In genomic region chr12:104108507-104108906, GRCm38 (mm10) we compare ENCODE assay signal across 23 mouse cellular contexts. TPM values are rescaled to one million over a fixed set of nuclear protein-coding genes. Genes with fewer than 3 reads are reported as not detected.
DNase-seq lines count a peak whose midpoint lies in the region; ATAC-seq lines count a peak whose summit lies in the region.
"Had no signal": no experiment of that assay in that cellular context is flagged by ENCODE, and none has a peak within 500 bp of the region (broad histone marks: within the 10 kb centered on the region; RNA-seq: fewer than 3 reads in every experiment).

No protein-coding gene starts in this region.

- H3K27ac ChIP-seq in kidney, embryonic 15.5 days = no peak overlapping the region
- no peak overlapping the region for H3K27ac ChIP-seq in liver, embryonic 13.5 days
- no peak overlapping the region for H3K27ac ChIP-seq in liver, embryonic 12.5 days
- H3K27ac ChIP-seq: embryonic facial prominence, embryonic 10.5 days; forebrain, embryonic 13.5 days; hindbrain, embryonic 10.5 days had no signal

- H3K4me3 ChIP-seq in kidney, embryonic 15.5 days (replicated peaks) = no peak overlapping the region
- H3K4me3 ChIP-seq in liver, embryonic 13.5 days (replicated peaks) = no peak overlapping the region
- no peak overlapping the region for H3K4me3 ChIP-seq in liver, embryonic 12.5 days
- H3K4me3 ChIP-seq: embryonic facial prominence, embryonic 10.5 days; forebrain, embryonic 13.5 days; heart, embryonic 12.5 days; hindbrain, embryonic 10.5 days had no signal

- peak; percentile 11 for DNase-seq in kidney, adult 18-20 months
- no peak for DNase-seq in liver, embryonic 13.5 days
- peak; percentile 28 to 63 for DNase-seq in kidney, postnatal 25 days
- DNase-seq in urinary bladder, postnatal 36 days (ENCODE audit: low spot score in 2 of 2) = no peak
- no peak for DNase-seq in embryo, embryonic 11 days
- DNase-seq: adrenal gland, postnatal 10 days; cerebellum, adult 11 months; cerebellum, adult 8-10 months; cerebellum, postnatal 25 days; forebrain, postnatal 0 days; gastrocnemius, postnatal 14 days had no signal

- H3K9me3 ChIP-seq in kidney, embryonic 15.5 days (replicated peaks) = no peaks in the 10 kb centered on the region
- H3K9me3 ChIP-seq in liver, embryonic 13.5 days (replicated peaks) = no peaks in the 10 kb centered on the region
- no peaks in the 10 kb centered on the region for H3K9me3 ChIP-seq in liver, embryonic 12.5 days (replicated peaks)
- H3K9me3 ChIP-seq: embryonic facial prominence, embryonic 10.5 days; forebrain, embryonic 13.5 days; heart, embryonic 12.5 days; hindbrain, embryonic 10.5 days had no signal

- no peak overlapping the region for H3K9ac ChIP-seq in kidney, embryonic 15.5 days
- no peak overlapping the region for H3K9ac ChIP-seq in liver, embryonic 13.5 days
- H3K9ac ChIP-seq in liver, embryonic 12.5 days = no peak overlapping the region
- H3K9ac ChIP-seq: forebrain, embryonic 13.5 days; forebrain, postnatal 0 days; heart, embryonic 12.5 days had no signal

- no peak for ATAC-seq in kidney, embryonic 15.5 days (replicated peaks; ENCODE audit: low FRiP score)
- ATAC-seq in liver, embryonic 13.5 days (ENCODE audit: low read depth) = peak; percentile 35; the same call in 1 of the 2 replicates
- ATAC-seq in liver, embryonic 12.5 days = no peak
- ATAC-seq: forebrain, embryonic 13.5 days; forebrain, postnatal 0 days had no signal

- H3K27me3 ChIP-seq in kidney, embryonic 15.5 days = no peaks in the 10 kb centered on the region
- no peaks in the 10 kb centered on the region for H3K27me3 ChIP-seq in liver, embryonic 13.5 days
- no peaks in the 10 kb centered on the region for H3K27me3 ChIP-seq in liver, embryonic 12.5 days (replicated peaks)
- H3K27me3 ChIP-seq: forebrain, embryonic 13.5 days; heart, embryonic 12.5 days had no signal

- H3K4me1 ChIP-seq in kidney, embryonic 15.5 days = no peaks in the 10 kb centered on the region
- H3K4me1 ChIP-seq in liver, embryonic 13.5 days (replicated peaks) = peaks cover 5% of the 10 kb centered on the region; the same call in 1 of the 2 replicates
- no peaks in the 10 kb centered on the region for H3K4me1 ChIP-seq in liver, embryonic 12.5 days
- H3K4me1 ChIP-seq: embryonic facial prominence, embryonic 10.5 days; forebrain, embryonic 13.5 days; heart, embryonic 12.5 days; hindbrain, embryonic 10.5 days had no signal

- H3K4me2 ChIP-seq in kidney, embryonic 15.5 days = no peak overlapping the region
- H3K4me2 ChIP-seq in liver, embryonic 13.5 days = no peak overlapping the region
- no peak overlapping the region for H3K4me2 ChIP-seq in liver, embryonic 12.5 days
- H3K4me2 ChIP-seq: forebrain, embryonic 13.5 days; heart, embryonic 12.5 days had no signal

- no peaks in the 10 kb centered on the region for H3K36me3 ChIP-seq in kidney, embryonic 15.5 days
- no peaks in the 10 kb centered on the region for H3K36me3 ChIP-seq in liver, embryonic 13.5 days
- H3K36me3 ChIP-seq in liver, embryonic 12.5 days = no peaks in the 10 kb centered on the region
- H3K36me3 ChIP-seq: embryonic facial prominence, embryonic 10.5 days; heart, embryonic 12.5 days; hindbrain, embryonic 10.5 days had no signal

- 75% methylated on average over 2 of the region's 2 CpGs for WGBS in kidney, embryonic 15.5 days
- WGBS in liver, embryonic 13.5 days (ENCODE audit: insufficient replicate concordance) = 43% methylated on average over 2 of the region's 2 CpGs
- 39% methylated on average over 2 of the region's 2 CpGs for WGBS in liver, embryonic 12.5 days (ENCODE audit: insufficient replicate concordance)

RNA-seq across cellular contexts. Expression of gene Serpina3a, which starts 4.0 kb away (rescaled TPM):
- polyA plus RNA-seq in kidney, embryonic 15.5 days (2015; fragmentation: Nextera tagmentation; extraction: Ambion mirVana) = not detected in 2 replicates
- polyA plus RNA-seq in liver, embryonic 13.5 days (2015; fragmentation: Nextera tagmentation; extraction: Ambion mirVana) = not detected in 2 replicates
- not detected in 2 replicates for polyA plus RNA-seq in liver, embryonic 12.5 days (2016; fragmentation: Nextera tagmentation; extraction: Ambion mirVana)
- polyA plus RNA-seq: brain, embryonic 14.5 days; C2C12; cortical plate, adult 2 months; embryonic facial prominence, embryonic 10.5 days; embryonic facial prominence, embryonic 14.5 days; forebrain, embryonic 13.5 days; forebrain, postnatal 0 days; gonadal fat pad, adult 2 months; heart, embryonic 12.5 days; heart, embryonic 16.5 days; hindbrain, embryonic 10.5 days had no signal

RNA-seq across cellular contexts. Expression of gene Serpina5, which starts 7.6 kb away (rescaled TPM):
- polyA plus RNA-seq in kidney, embryonic 15.5 days (2015; fragmentation: Nextera tagmentation; extraction: Ambion mirVana) = not detected in 2 replicates
- polyA plus RNA-seq in liver, embryonic 13.5 days (2015; fragmentation: Nextera tagmentation; extraction: Ambion mirVana) = 0.05 TPM in 1 of 2 replicates, not detected in the other
- not detected in 2 replicates for polyA plus RNA-seq in liver, embryonic 12.5 days (2016; fragmentation: Nextera tagmentation; extraction: Ambion mirVana)
- polyA plus RNA-seq: brain, embryonic 14.5 days; C2C12; cortical plate, adult 2 months; embryonic facial prominence, embryonic 10.5 days; embryonic facial prominence, embryonic 14.5 days; forebrain, embryonic 13.5 days; forebrain, postnatal 0 days; heart, embryonic 12.5 days; heart, embryonic 16.5 days; hindbrain, embryonic 10.5 days had no signal

RNA-seq across cellular contexts. Expression of gene Serpina3b, which starts 19.3 kb away (rescaled TPM):
- 0.08 and 0.14 TPM in 2 replicates for polyA plus RNA-seq in kidney, embryonic 15.5 days (2015; fragmentation: Nextera tagmentation; extraction: Ambion mirVana)
- 0.06 and 0.20 TPM in 2 replicates for polyA plus RNA-seq in liver, embryonic 13.5 days (2015; fragmentation: Nextera tagmentation; extraction: Ambion mirVana)
- polyA plus RNA-seq in liver, embryonic 12.5 days (2016; fragmentation: Nextera tagmentation; extraction: Ambion mirVana) = 0.10 TPM in 1 of 2 replicates, not detected in the other
- polyA plus RNA-seq: brain, embryonic 14.5 days; C2C12; cortical plate, adult 2 months; embryonic facial prominence, embryonic 10.5 days; embryonic facial prominence, embryonic 14.5 days; forebrain, embryonic 13.5 days; forebrain, postnatal 0 days; heart, embryonic 16.5 days; hindbrain, embryonic 10.5 days had no signal

RNA-seq across cellular contexts. Expression of gene Serpina3c, which starts 45.2 kb away (rescaled TPM):
- not detected in 2 replicates for polyA plus RNA-seq in kidney, embryonic 15.5 days (2015; fragmentation: Nextera tagmentation; extraction: Ambion mirVana)
- not detected in 2 replicates for polyA plus RNA-seq in liver, embryonic 13.5 days (2015; fragmentation: Nextera tagmentation; extraction: Ambion mirVana)
- not detected in 2 replicates for polyA plus RNA-seq in liver, embryonic 12.5 days (2016; fragmentation: Nextera tagmentation; extraction: Ambion mirVana)
- polyA plus RNA-seq: brain, embryonic 14.5 days; C2C12; embryonic facial prominence, embryonic 10.5 days; embryonic facial prominence, embryonic 14.5 days; forebrain, embryonic 13.5 days; forebrain, postnatal 0 days; hindbrain, embryonic 10.5 days had no signal

Comparison
In these comparisons a context has a peak if more than half of its experiments do, and no peak if none do; other contexts are left out.
1. DNase-seq: peak in kidney, adult 18-20 months (single experiment) and kidney, postnatal 25 days (2 of 2); none in liver, embryonic 13.5 days (single experiment), urinary bladder, postnatal 36 days (0 of 2) and embryo, embryonic 11 days (single experiment).